Mouse (Mus musculus) left cerebral cortex, postnatal 4 days (tissue): Measurements from ENCODE around the gene Tnn. TPM values are rescaled to one million over a fixed set of nuclear protein-coding genes. Genes with fewer than 3 reads are reported as not detected.

Source experiments
- DNase-seq: peaks from one replicate; pipeline ENCODE4 v3.0.0-alpha.2; 2022
- intact Hi-C: fragments of 180-260 bp; cut with DNase I; formaldehyde crosslinking; loops from one replicate; pipeline ENCODE4 v1.15.1; 2025
- total RNA-seq, 2 experiments: library from RNA; stranded (reverse); gene quantifications; 2 replicates each; pipeline ENCODE4 v1.2.3; 2021

Gene Tnn
- total RNA-seq, 2 experiments from 2014 or later: 0.62 to 0.95 TPM

DNA sequence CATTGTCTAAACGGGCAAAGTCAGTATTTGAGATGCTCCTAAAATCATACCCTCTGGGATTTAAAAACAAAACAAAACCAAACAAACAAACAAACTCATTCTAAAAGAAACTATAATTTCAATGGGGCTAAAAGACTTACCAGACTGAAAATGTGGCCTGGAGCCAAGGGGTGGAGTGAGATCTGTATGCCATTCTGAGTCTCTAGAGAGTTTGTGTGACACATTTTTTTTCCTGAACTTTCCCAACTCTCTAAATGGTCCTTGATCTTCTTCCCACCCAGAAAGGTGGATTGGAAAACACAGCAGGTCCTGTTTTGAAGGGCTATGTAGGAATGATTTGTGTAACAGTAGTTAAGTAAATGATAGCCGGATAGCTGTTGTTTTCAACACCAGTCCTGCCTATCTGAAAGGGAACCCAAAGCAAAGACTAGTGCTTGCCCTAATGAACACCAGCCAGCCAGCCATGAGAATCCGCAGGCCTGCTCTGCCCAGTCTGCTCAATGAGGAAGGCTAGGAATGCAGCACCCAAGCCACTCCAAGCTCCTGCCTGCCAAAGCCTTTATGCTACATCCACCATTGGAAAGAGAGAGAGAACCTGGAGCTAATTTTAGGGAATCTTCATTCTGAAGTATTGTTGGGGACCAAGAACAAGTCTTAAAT lies 108.2 kb downstream of the Tnn start:
- intact Hi-C loops: no loop called here
- DNase-seq: no peak

DNA sequence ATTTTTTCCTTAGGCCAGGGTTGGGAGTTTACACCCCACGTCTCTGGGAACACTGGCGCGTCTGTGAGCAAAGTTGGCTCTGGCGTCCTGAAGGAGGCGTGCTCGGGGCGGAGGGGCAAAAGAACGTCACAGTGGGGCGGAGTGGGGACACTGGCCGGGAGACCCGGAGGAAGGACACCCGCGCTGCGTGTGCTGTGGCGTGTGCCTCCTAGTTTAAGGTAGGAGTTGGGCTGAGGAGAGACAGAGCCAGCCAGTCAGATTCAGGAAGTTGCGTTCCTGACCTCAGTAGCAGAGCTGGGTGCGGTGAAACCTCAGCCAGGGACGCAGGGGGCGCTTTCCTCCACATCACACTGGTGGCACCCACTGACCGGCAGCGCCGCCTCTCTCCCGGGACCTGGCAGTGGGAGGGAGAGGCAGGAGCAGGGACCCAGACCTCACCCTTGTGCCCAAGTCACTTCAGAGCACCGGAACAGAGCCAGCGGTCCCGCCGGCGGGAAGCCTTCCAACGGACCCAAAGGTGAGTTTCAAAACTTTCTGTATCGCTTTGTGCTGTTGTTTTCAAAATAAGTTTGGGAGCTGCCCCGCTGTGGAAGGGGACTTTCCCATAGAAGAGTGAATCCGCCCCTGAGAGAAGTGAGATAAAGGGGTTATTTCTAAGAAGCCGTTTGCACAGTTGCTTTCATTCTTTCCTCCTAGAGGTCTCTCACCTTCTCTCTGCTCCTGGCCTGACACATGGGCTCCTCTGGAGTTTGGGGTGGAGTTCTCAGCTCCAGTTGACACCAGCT lies 109.0 kb downstream of the Tnn start, which contains the start of gene 4930523C07Rik:
4930523C07Rik (plus strand) TSS at position 146 of the 785 bp plus-strand sequence.
- intact Hi-C loops: no loop called here
- DNase-seq: peak; percentile 29

DNA sequence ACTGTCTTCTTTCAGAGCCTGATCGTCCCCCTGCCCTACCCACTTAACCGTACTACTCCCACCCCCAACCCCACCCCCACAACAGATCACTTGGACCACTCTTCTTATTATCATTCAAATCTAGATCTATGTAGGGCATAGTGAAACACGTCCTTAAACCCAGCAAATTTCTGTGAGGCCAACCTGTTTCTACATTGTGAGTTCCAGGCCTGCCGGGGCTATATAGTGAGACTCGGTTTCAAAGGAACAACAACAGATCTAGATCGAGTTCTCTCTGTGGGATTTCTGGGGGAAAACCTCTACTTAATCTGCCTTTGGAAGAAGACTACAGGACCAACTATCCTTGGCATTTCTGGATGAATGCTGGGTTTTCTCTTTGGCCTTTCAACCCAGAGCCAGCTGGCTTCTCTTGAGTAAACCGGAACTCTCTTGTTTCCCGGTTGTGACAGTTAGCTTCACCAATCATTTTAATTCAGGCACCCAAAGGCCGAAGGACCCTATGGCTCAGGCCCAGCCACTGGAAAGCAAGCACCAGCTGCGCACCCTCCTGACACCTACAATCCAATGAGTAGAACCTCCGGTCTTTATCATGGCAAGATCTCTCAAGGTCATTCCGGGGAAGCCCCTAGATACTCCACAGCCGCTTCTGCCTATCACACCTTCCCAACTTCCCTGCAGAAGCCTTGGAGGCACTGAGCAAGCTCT lies 110.0 kb downstream of the Tnn start:
- intact Hi-C loops: no loop called here
- no peak for DNase-seq

DNA sequence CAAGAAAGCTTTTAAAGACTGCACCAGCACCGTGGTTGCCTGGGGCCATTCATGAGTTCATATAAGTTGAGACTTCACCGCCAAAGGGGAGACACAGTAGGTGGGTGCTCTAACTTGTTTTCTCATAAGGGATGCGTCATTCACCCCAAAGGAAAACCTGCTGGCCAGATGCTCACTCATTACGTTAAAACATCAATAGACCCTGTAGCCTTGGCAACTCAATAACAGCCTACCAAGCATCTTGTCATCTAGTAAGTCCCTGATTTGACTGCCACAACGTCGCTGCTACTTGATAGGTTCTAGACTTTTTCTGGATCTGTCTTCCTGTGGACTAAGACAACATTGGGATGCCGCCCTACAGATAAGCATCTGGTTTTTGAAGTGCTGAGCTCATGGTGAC lies 111.0 kb downstream of the Tnn start:
- intact Hi-C loops: no loop called here
- no peak for DNase-seq

DNA sequence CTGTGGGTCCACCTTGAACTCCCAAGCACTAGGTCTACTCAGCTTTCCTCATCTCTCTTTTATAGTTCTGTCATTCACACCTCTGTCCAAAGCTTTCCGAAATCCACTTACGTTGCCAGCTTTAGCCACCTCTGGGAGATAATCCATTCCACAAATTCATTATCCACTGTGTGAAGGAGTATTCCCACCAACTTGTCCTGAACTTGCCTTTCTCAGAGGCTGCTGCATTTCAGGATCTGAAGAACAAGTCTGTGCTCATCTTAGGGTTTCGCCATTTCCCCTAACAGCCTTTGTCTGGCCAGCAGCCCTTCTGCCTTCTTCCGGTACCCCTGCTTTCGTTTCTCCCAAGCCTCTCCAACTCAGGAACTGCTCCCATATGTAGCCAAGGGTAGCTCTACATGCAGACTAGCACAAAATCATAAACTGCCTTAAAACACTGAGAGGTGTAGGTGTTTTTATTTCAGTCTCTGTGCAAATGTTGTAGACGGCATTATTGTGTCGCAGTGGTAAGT lies 112.1 kb downstream of the Tnn start:
- DNase-seq: no peak
- intact Hi-C loops: no loop called here

DNA sequence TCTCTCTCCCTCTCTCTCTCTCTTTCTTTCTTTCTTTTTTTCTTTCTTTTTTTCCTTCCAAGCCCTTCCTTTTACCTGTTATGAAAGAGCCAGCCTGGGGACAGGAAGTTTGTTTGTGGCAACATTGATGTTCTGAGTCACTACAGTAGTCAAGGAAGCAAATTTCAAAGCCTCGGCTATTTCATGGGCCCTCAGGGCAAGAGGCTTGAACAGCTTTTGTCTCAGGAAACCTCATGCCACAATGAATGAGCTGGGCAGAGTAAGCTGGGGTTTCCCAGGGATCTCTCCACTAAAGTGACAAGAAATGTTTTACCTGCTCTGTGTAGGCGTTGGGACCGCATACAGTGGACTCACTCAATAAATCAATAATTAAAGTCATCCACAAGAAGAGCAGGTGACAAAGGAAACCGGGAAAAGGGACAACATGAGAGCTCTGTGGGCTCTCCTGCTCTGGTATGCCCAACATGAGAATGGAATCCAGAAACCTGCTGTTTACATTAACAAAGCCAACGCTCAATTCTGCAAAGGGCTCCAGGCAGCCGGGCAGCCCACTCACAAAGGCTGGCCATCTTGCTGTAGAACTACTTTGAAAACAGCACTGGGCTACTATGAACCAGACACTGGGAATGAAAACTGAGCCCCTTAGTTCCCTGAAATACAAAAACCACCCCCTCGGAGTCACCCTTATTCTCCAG lies 113.3 kb downstream of the Tnn start:
- no peak for DNase-seq
- intact Hi-C loops: no loop called here

DNA sequence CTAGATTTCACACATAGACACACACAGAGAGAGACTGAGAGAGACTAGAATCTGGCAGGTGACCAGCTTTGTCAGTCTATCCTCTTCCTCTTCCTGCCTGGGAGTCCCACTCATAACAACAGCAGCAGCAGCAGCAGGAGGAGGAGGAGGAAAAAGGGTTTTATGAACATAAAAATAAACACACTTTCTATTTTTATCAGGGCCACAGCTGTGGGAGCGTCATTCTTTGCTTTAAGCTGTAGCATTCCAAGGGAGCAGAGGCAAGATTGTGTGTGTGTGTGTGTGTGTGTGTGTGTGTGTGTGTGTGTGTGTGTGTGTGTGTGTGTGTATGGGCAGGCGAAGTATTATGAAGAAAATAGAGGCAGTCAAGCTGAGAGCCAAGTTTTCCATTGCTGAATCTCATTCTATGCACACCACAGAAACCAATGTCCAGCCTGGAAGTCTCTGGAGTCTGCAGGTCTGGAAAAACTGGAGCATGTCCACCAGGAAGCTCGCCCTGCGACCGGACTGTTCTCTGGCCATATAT lies 116.3 kb downstream of the Tnn start:
- DNase-seq: no peak
- intact Hi-C loops: no loop called here

DNA sequence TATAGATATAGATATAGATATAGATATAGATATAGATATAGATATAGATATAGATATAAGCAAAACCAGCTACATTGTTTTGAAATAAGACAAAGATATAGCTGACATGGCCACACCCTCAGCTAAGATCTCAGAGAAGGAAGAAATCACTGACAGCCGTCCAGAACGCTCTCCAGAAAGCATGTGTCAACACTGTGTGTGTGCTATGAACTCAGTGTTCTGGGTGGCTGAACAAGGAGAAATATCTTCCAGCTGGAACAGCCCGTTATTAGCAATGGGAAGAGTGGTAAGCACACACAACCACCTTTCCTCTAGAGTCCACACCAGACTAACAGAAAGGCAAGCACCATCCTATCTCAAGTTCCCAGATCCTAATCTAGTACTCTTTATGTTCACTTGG lies 117.8 kb downstream of the Tnn start:
- intact Hi-C loops: no loop called here
- DNase-seq: no peak

Other genes starting within 250 kb of the Tnn start
- gene 4930523C07Rik, start 109.2 kb downstream of the Tnn start, total RNA-seq: 1 to 10 TPM; 2.3 to 3.2 TPM
- gene Mrps14, start 41.6 kb upstream of the Tnn start, total RNA-seq: 10 to 100 TPM; 41.1 to 48.1 TPM
- 100 to 1,000 TPM; 122 to 128 TPM for gene Cacybp, start 59.3 kb upstream of the Tnn start, total RNA-seq